Comparison of ENCODE assay signal across 21 mouse cellular contexts in the genomic region with DNA sequence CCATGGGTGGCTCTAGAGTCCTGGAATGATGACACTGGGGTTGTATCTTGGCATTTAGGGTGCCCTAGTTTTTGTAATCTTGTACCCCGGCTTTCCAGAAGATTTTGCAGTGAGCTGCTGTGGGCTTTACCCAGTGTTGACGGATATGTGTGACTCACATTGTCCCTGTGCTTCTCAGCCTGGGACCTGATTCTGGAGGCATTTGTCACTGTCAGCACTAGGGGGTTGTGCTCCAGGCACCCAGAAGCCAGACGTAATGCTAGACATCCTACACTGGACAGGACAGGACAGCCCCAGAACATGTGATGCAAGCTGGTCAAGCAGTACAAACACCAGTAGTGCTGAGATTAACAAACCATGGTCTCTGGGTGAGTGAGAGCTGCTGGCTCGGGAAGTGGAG.
DNase-seq lines count a peak whose midpoint lies in the region; ATAC-seq and TF ChIP-seq lines count a peak whose summit lies in the region.
"Had no signal": no experiment of that assay in that cellular context is flagged by ENCODE, and none has a peak within 500 bp of the region (broad histone marks: within the 10 kb centered on the region; RNA-seq: fewer than 3 reads in every experiment).

No protein-coding gene starts in this region.

- H3K4me3 ChIP-seq in heart, postnatal 0 days (ENCODE audit: low read depth, low read length), result no peak overlapping the region
- no peak overlapping the region for H3K4me3 ChIP-seq in heart, embryonic 11.5 days (ENCODE audit: low read depth, low read length)
- H3K4me3 ChIP-seq: embryonic facial prominence, embryonic 12.5 days; forebrain, embryonic 15.5 days; hindbrain, embryonic 13.5 days; kidney, embryonic 15.5 days had no signal

- POLR2A ChIA-PET in Patski (lab: Charles Lee), result interaction anchor here (0.5 kb wide), 1 partner anchor 38 kb away, joined by 3 read pairs; no protein-coding TSS in a partner anchor

- TF ChIP-seq EP300 in heart, postnatal 0 days (IDR thresholded peaks at IDR 0.05; ENCODE audit: low read depth), result no peak

- no peaks in the 10 kb centered on the region for H3K9me3 ChIP-seq in heart, postnatal 0 days (replicated peaks; ENCODE audit: control insufficient read depth, low read length)
- H3K9me3 ChIP-seq in heart, embryonic 11.5 days (replicated peaks; ENCODE audit: control insufficient read depth, low read length), result no peaks in the 10 kb centered on the region
- H3K9me3 ChIP-seq: embryonic facial prominence, embryonic 12.5 days; forebrain, embryonic 15.5 days; G1E; hindbrain, embryonic 13.5 days; kidney, embryonic 15.5 days had no signal

- no peak for TF ChIP-seq CTCF in heart, postnatal 0 days (IDR thresholded peaks at IDR 0.05; ENCODE audit: low read depth)
- TF ChIP-seq CTCF in Patski (IDR thresholded peaks at IDR 0.05), result no peak

- H3K4me2 ChIP-seq in heart, postnatal 0 days (ENCODE audit: low read depth, low read length), result no peak overlapping the region
- no peak overlapping the region for H3K4me2 ChIP-seq in heart, embryonic 11.5 days
- H3K4me2 ChIP-seq: embryonic facial prominence, embryonic 12.5 days; forebrain, embryonic 15.5 days; hindbrain, embryonic 13.5 days; kidney, embryonic 15.5 days had no signal

- H3K4me1 ChIP-seq in heart, postnatal 0 days (ENCODE audit: control insufficient read depth, insufficient read depth), result peaks cover 11% of the 10 kb centered on the region
- peaks cover 19% of the 10 kb centered on the region for H3K4me1 ChIP-seq in heart, embryonic 11.5 days (ENCODE audit: control insufficient read depth, insufficient read depth, low read length)
- H3K4me1 ChIP-seq: embryonic facial prominence, embryonic 12.5 days; kidney, embryonic 15.5 days had no signal

- no peak overlapping the region for H3K27ac ChIP-seq in heart, postnatal 0 days (ENCODE audit: low read depth)
- no peak overlapping the region for H3K27ac ChIP-seq in heart, embryonic 11.5 days (ENCODE audit: low read depth, low read length)
- H3K27ac ChIP-seq: embryonic facial prominence, embryonic 12.5 days; forebrain, embryonic 15.5 days; hindbrain, embryonic 13.5 days; kidney, embryonic 15.5 days had no signal

- CTCF ChIA-PET in Patski (lab: Charles Lee), result interaction anchor here (1.6 kb wide), 1 partner anchor 13 kb away, joined by 5 read pairs; no protein-coding TSS in a partner anchor

- no peak for DNase-seq in frontal cortex, postnatal 25 days (ENCODE audit: low spot score in 2 of 2)
- no peak for DNase-seq in heart, postnatal 0 days (ENCODE audit: low spot score)
- DNase-seq in 3T3-L1 (ENCODE audit: low read depth, low spot score) (peak; percentile 58), Patski (ENCODE audit: low read depth, low spot score) (no peak)
- no peak for DNase-seq in retina, postnatal 1 day
- DNase-seq: adrenal gland, postnatal 10 days; B cell, adult 2 months; cerebellum, adult 11-12 months; cerebellum, adult 9-10 months; cerebellum, postnatal 25 days; gastrocnemius, postnatal 14 days; heart, postnatal 10 days; kidney, adult 2 months had no signal

- in situ Hi-C loops in Patski (cut with MboI; ENCODE audit: low pct_unique_long_range_greater_than_20kb), result no loop called here

- no peaks in the 10 kb centered on the region for H3K36me3 ChIP-seq in heart, postnatal 0 days (replicated peaks; ENCODE audit: control insufficient read depth, insufficient read depth, low read length)
- H3K36me3 ChIP-seq in heart, embryonic 11.5 days (ENCODE audit: control insufficient read depth, insufficient read depth, low read length), result no peaks in the 10 kb centered on the region
- H3K36me3 ChIP-seq: embryonic facial prominence, embryonic 12.5 days; G1E; kidney, embryonic 15.5 days had no signal

- WGBS in heart, postnatal 0 days, result 31% methylated on average over 4 of the region's 4 CpGs
- WGBS in heart, embryonic 11.5 days (ENCODE audit: insufficient replicate concordance), result 36% methylated on average over 4 of the region's 4 CpGs

- H3K9ac ChIP-seq in heart, postnatal 0 days (replicated peaks; ENCODE audit: low read depth, low read length), result no peak overlapping the region
- H3K9ac ChIP-seq in heart, embryonic 11.5 days (ENCODE audit: low read depth, low read length), result no peak overlapping the region
- H3K9ac ChIP-seq: embryonic facial prominence, embryonic 12.5 days; forebrain, embryonic 15.5 days; hindbrain, embryonic 13.5 days; kidney, embryonic 15.5 days had no signal

- H3K27me3 ChIP-seq in heart, postnatal 0 days (ENCODE audit: control insufficient read depth, insufficient read depth, low read length), result no peaks in the 10 kb centered on the region
- H3K27me3 ChIP-seq in heart, embryonic 11.5 days (ENCODE audit: control insufficient read depth, insufficient read depth, low read length), result no peaks in the 10 kb centered on the region
- no peaks in the 10 kb centered on the region for H3K27me3 ChIP-seq in Patski
- H3K27me3 ChIP-seq: embryonic facial prominence, embryonic 12.5 days; forebrain, embryonic 15.5 days; hindbrain, embryonic 13.5 days; kidney, embryonic 15.5 days had no signal

- ATAC-seq in frontal cortex, adult (ENCODE audit: low TSS enrichment), result peak; percentile 48
- ATAC-seq in heart, postnatal 0 days (ENCODE audit: insufficient read depth, low read depth), result peak; percentile 39; the same call in 1 of the 2 replicates
- ATAC-seq in heart, embryonic 11.5 days (replicated peaks; ENCODE audit: insufficient number of reproducible peaks, low FRiP score, low TSS enrichment), result no peak
- peak; percentile 56 for ATAC-seq in Patski
- ATAC-seq: CD4-positive, CD25-positive, alpha-beta regulatory T cell, adult 4 months; forebrain, embryonic 15.5 days had no signal
